ENCODE assay signal across 11 mouse cellular contexts in the genomic region with DNA sequence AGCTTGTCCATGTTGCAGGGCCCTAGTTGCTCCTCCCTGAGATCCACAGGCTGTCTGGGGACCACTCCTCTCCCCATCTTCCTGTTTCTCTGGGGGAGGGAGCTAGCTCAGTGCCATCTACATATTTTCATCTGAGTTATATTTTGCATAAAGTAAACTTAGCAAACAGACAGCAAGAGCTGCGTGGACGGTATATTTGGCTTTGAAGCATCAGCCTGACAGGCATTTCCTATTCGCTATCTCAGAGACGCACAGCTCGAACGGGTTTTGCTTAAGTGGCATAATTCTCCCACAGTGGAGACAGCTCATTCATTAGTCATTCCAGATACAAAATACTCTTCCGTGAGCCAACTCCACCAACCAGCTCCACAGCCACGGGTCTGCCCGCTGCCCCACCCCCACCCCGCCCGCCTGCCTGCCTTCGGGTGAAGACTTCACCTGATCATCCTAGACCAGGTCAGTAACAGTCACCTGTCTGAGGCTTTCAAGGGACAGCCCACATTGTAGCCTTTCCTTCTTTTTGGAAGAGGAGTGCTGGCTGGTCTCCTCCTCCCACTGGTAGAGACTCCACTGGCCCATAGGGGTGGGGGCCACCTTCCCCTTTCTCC.
DNase-seq lines count a peak whose midpoint lies in the region; ATAC-seq lines count a peak whose summit lies in the region.
"Had no signal": no experiment of that assay in that cellular context is flagged by ENCODE, and none has a peak within 500 bp of the region (broad histone marks: within the 10 kb centered on the region; RNA-seq: fewer than 3 reads in every experiment).

No protein-coding gene starts in this region.

- H3K4me2 ChIP-seq in liver, embryonic 13.5 days = peak overlapping the region; percentile 69
- H3K4me2 ChIP-seq: embryonic facial prominence, embryonic 15.5 days had no signal

- H3K9me3 ChIP-seq in heart, embryonic 10.5 days = no peaks in the 10 kb centered on the region
- no peaks in the 10 kb centered on the region for H3K9me3 ChIP-seq in liver, embryonic 13.5 days (replicated peaks)
- H3K9me3 ChIP-seq: embryonic facial prominence, embryonic 15.5 days had no signal

- no peaks in the 10 kb centered on the region for H3K27me3 ChIP-seq in heart, embryonic 10.5 days (ENCODE audit: insufficient read depth, poor library complexity, severe bottlenecking)
- peaks cover 8% of the 10 kb centered on the region; the same call in 1 of the 2 replicates for H3K27me3 ChIP-seq in liver, embryonic 13.5 days
- H3K27me3 ChIP-seq: embryonic facial prominence, embryonic 15.5 days had no signal

- no peak for DNase-seq in heart, embryonic 10.5 days (ENCODE audit: low spot score)
- DNase-seq in heart, postnatal 36 days = no peak
- peak; percentile 63 for DNase-seq in 3134 (ENCODE audit: extremely low read depth, insufficient read length, low spot score)
- DNase-seq in c-Kit-positive CD71-negative TER-119-negative erythroid progenitor cells, embryonic 14.5 days (ENCODE audit: low read depth) = peak; percentile 30
- peak; percentile 33 for DNase-seq in liver, embryonic 13.5 days
- DNase-seq in adrenal gland, adult 8-10 months = no peak
- DNase-seq in cerebellum, adult 9-10 months = no peak
- DNase-seq: adrenal gland, postnatal 36 days; retina, postnatal 1 day had no signal

- peak overlapping the region; percentile 72 for H3K9ac ChIP-seq in liver, embryonic 13.5 days
- H3K9ac ChIP-seq: embryonic facial prominence, embryonic 15.5 days had no signal

- intact Hi-C loops in heart, postnatal 36 days (cut with DNase I) = no loop called here

- H3K4me1 ChIP-seq in heart, embryonic 10.5 days = peaks cover 62% of the 10 kb centered on the region
- peaks cover 81% of the 10 kb centered on the region for H3K4me1 ChIP-seq in liver, embryonic 13.5 days (replicated peaks)

- H3K27ac ChIP-seq in heart, embryonic 10.5 days = peak overlapping the region; percentile 18; the same call in 1 of the 2 replicates
- peak overlapping the region; percentile 99 for H3K27ac ChIP-seq in liver, embryonic 13.5 days
- H3K27ac ChIP-seq: embryonic facial prominence, embryonic 15.5 days had no signal

- H3K4me3 ChIP-seq in heart, embryonic 10.5 days = no peak overlapping the region
- peak overlapping the region; percentile 37 for H3K4me3 ChIP-seq in liver, embryonic 13.5 days (replicated peaks)
- H3K4me3 ChIP-seq: embryonic facial prominence, embryonic 15.5 days had no signal

- WGBS in heart, embryonic 10.5 days = 39% methylated on average over 12 of the region's 12 CpGs
- 21% methylated on average over 12 of the region's 12 CpGs for WGBS in liver, embryonic 13.5 days (ENCODE audit: insufficient replicate concordance)

- no peaks in the 10 kb centered on the region for H3K36me3 ChIP-seq in heart, embryonic 10.5 days
- no peaks in the 10 kb centered on the region for H3K36me3 ChIP-seq in liver, embryonic 13.5 days
- H3K36me3 ChIP-seq: embryonic facial prominence, embryonic 15.5 days had no signal

- ATAC-seq in liver, embryonic 13.5 days (ENCODE audit: low read depth) = peak; percentile 18
- no peak for ATAC-seq in inflammation-experienced regulatory T-cells, adult 6 months

Comparison
In these comparisons a context has a peak if more than half of its experiments do, and no peak if none do; other contexts are left out.
1. DNase-seq: peak in 3134 (single experiment), c-Kit-positive CD71-negative TER-119-negative erythroid progenitor cells, embryonic 14.5 days (single experiment) and liver, embryonic 13.5 days (single experiment); none in heart, embryonic 10.5 days (single experiment), heart, postnatal 36 days (0 of 2), adrenal gland, adult 8-10 months (single experiment) and cerebellum, adult 9-10 months (single experiment).